Mouse (Mus musculus) thymus, adult 2 months (tissue): Measurements from ENCODE around the gene Fn1.

ENCODE experiments used
- CTCF ChIP-seq: fragments of 200-500 bp; IDR thresholded peaks from 2 replicates; pipeline ENCODE4 v1.5.1; 2012; ENCODE audit warnings: mild to moderate bottlenecking, control low read depth, low read length, moderate library complexity, borderline replicate concordance; ENCODE audit not compliant: control insufficient read depth, poor library complexity, insufficient read depth; ENCODE audit errors: extremely low read depth
- POLR2A ChIP-seq: fragments of 200-500 bp; IDR thresholded peaks from 2 replicates; pipeline ENCODE4 v1.6.1; 2012; ENCODE audit warnings: mild to moderate bottlenecking, low read length, control low read depth, moderate library complexity; ENCODE audit not compliant: control insufficient read depth, poor library complexity, insufficient read depth; ENCODE audit errors: extremely low read depth

DNA sequence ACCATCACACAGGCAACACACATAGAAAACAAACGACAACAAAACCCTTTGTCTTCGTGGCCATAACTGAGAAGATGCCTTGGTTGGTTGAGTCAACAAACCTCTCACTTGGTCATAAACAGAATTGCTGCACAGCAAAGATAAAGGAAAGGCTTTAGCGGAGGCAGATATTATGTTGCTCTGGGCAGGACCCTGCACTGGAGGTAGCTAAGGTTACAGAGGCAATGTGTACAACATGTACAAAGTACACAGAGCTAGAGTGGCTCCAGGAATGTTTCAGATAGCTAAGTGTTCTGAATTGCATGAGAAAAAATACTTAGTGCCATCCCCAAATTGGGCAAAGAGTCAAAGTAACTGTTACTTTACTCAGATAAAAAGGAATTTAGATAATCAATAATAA is 43.1 kb upstream of the Fn1 start:
- TF ChIP-seq CTCF (no peak), POLR2A (no peak)
